Mouse (Mus musculus): Measurements from ENCODE around the gene Tmem63c. TPM values are rescaled to one million over a fixed set of nuclear protein-coding genes. Genes with fewer than 3 reads are reported as not detected.

The Tmem63c gene
- polyA plus RNA-seq, 1 experiment from 2014 or later, result 0.62 TPM

- no peaks in the 10 kb centered on the region for H3K27me3 ChIP-seq (replicated peaks; ENCODE audit: control insufficient read depth, insufficient read depth, low read length)
- no peak overlapping the region for H3K9ac ChIP-seq (ENCODE audit: low read length)
- WGBS, result 58% methylated on average over 3 of the region's 3 CpGs
- DNase-seq (ENCODE audit: low spot score) (no peak), ATAC-seq (replicated peaks; ENCODE audit: low FRiP score, low TSS enrichment, low read depth) (no peak)
- H3K4me1 ChIP-seq (replicated peaks; ENCODE audit: control insufficient read depth, insufficient read depth, low read length), result no peaks in the 10 kb centered on the region
- no peak overlapping the region for H3K27ac ChIP-seq (ENCODE audit: low read depth)
- no peak overlapping the region for H3K4me2 ChIP-seq (ENCODE audit: low read length)
- no peaks in the 10 kb centered on the region for H3K36me3 ChIP-seq (ENCODE audit: control insufficient read depth, insufficient read depth, low read length)
- H3K4me3 ChIP-seq (ENCODE audit: low read depth, low read length), result no peak overlapping the region
- no peaks in the 10 kb centered on the region for H3K9me3 ChIP-seq (ENCODE audit: control insufficient read depth, low read length)
Observed at GRCm38 (mm10) chr12:87047536-87047935, 26.4 kb downstream of the Tmem63c start.

DNA sequence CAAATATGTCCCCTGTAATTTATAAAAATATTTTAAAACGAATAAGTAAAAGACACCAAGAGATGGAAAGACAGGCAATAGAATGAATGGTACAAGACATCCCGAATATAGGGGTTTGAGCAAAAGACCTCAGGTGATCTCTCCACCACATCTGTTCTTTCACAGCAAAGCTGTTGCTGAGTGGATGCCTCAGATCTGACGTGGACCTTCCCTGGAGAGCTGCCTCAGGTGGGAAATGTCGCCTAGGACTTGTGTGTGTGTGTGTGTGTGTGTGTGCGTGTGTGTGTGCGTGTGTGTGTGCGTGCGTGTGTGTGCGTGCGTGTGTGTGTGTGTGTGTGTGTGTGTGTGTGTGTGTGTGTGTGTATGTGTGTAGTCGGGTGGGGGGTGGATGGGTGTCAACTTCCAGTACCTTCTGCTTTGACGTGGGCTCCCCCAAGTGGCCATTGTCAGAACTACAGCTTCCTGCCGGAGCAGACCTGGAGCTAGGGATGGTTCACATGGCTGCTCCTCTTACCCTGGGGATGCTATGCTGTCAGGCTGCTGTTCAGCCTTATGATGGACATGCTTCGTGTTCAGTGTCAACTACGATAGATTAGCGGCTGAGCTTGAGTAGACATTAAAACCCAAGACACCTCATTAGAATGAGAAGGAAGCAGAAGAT lies 31.7 kb downstream of the Tmem63c start:
- no peaks in the 10 kb centered on the region for H3K27me3 ChIP-seq (replicated peaks; ENCODE audit: control insufficient read depth, insufficient read depth, low read length)
- no peak overlapping the region for H3K4me3 ChIP-seq (ENCODE audit: low read depth, low read length)
- no peaks in the 10 kb centered on the region for H3K4me1 ChIP-seq (replicated peaks; ENCODE audit: control insufficient read depth, insufficient read depth, low read length)
- no peaks in the 10 kb centered on the region for H3K9me3 ChIP-seq (ENCODE audit: control insufficient read depth, low read length)
- no peak overlapping the region for H3K9ac ChIP-seq (ENCODE audit: low read length)
- no peak overlapping the region for H3K27ac ChIP-seq (ENCODE audit: low read depth)
- DNase-seq (ENCODE audit: low spot score) (peak; percentile 93), ATAC-seq (replicated peaks; ENCODE audit: low FRiP score, low TSS enrichment, low read depth) (0 out of 2 replicates have a peak, but pooled peaks have one; percentile 32)
- no peak overlapping the region for H3K4me2 ChIP-seq (ENCODE audit: low read length)
- WGBS, result 27% methylated on average over 16 of the region's 16 CpGs
- H3K36me3 ChIP-seq (ENCODE audit: control insufficient read depth, insufficient read depth, low read length), result no peaks in the 10 kb centered on the region

GRCm38 (mm10) chr12:87054873-87055272 lies 33.7 kb downstream of the Tmem63c start:
- no peaks in the 10 kb centered on the region for H3K4me1 ChIP-seq (replicated peaks; ENCODE audit: control insufficient read depth, insufficient read depth, low read length)
- 69% methylated on average over 7 of the region's 7 CpGs for WGBS
- ATAC-seq (replicated peaks; ENCODE audit: low FRiP score, low TSS enrichment, low read depth), result no peak
- no peak overlapping the region for H3K4me3 ChIP-seq (ENCODE audit: low read depth, low read length)
- H3K27ac ChIP-seq (ENCODE audit: low read depth), result no peak overlapping the region
- H3K9ac ChIP-seq (ENCODE audit: low read length), result no peak overlapping the region
- no peak overlapping the region for H3K4me2 ChIP-seq (ENCODE audit: low read length)
- no peaks in the 10 kb centered on the region for H3K27me3 ChIP-seq (replicated peaks; ENCODE audit: control insufficient read depth, insufficient read depth, low read length)
- no peak for DNase-seq (ENCODE audit: low spot score)
- H3K36me3 ChIP-seq (ENCODE audit: control insufficient read depth, insufficient read depth, low read length), result no peaks in the 10 kb centered on the region
- no peaks in the 10 kb centered on the region for H3K9me3 ChIP-seq (ENCODE audit: control insufficient read depth, low read length)

GRCm38 (mm10) chr12:87057066-87057465 lies 35.9 kb downstream of the Tmem63c start:
- H3K4me1 ChIP-seq (replicated peaks; ENCODE audit: control insufficient read depth, insufficient read depth, low read length), result no peaks in the 10 kb centered on the region
- H3K27me3 ChIP-seq (replicated peaks; ENCODE audit: control insufficient read depth, insufficient read depth, low read length), result no peaks in the 10 kb centered on the region
- WGBS, result 65% methylated on average over 17 of the region's 17 CpGs
- ATAC-seq (replicated peaks; ENCODE audit: low FRiP score, low TSS enrichment, low read depth), result no peak
- H3K27ac ChIP-seq (ENCODE audit: low read depth), result no peak overlapping the region
- no peak overlapping the region for H3K4me2 ChIP-seq (ENCODE audit: low read length)
- no peaks in the 10 kb centered on the region for H3K9me3 ChIP-seq (ENCODE audit: control insufficient read depth, low read length)
- no peak for DNase-seq (ENCODE audit: low spot score)
- no peaks in the 10 kb centered on the region for H3K36me3 ChIP-seq (ENCODE audit: control insufficient read depth, insufficient read depth, low read length)
- no peak overlapping the region for H3K9ac ChIP-seq (ENCODE audit: low read length)
- H3K4me3 ChIP-seq (ENCODE audit: low read depth, low read length), result no peak overlapping the region

- WGBS, result 85% methylated on average over 11 of the region's 11 CpGs
- no peaks in the 10 kb centered on the region for H3K36me3 ChIP-seq (ENCODE audit: control insufficient read depth, insufficient read depth, low read length)
- H3K4me3 ChIP-seq (ENCODE audit: low read depth, low read length), result no peak overlapping the region
- H3K4me2 ChIP-seq (ENCODE audit: low read length), result no peak overlapping the region
- no peaks in the 10 kb centered on the region for H3K9me3 ChIP-seq (ENCODE audit: control insufficient read depth, low read length)
- no peak overlapping the region for H3K9ac ChIP-seq (ENCODE audit: low read length)
- H3K4me1 ChIP-seq (replicated peaks; ENCODE audit: control insufficient read depth, insufficient read depth, low read length), result no peaks in the 10 kb centered on the region
- DNase-seq (ENCODE audit: low spot score) (no peak), ATAC-seq (replicated peaks; ENCODE audit: low FRiP score, low TSS enrichment, low read depth) (no peak)
- H3K27me3 ChIP-seq (replicated peaks; ENCODE audit: control insufficient read depth, insufficient read depth, low read length), result no peaks in the 10 kb centered on the region
- H3K27ac ChIP-seq (ENCODE audit: low read depth), result no peak overlapping the region
Observed at GRCm38 (mm10) chr12:87065446-87065845, 44.3 kb downstream of the Tmem63c start.

GRCm38 (mm10) chr12:87066429-87066828 lies 45.3 kb downstream of the Tmem63c start:
- H3K4me1 ChIP-seq (replicated peaks; ENCODE audit: control insufficient read depth, insufficient read depth, low read length), result no peaks in the 10 kb centered on the region
- no peak overlapping the region for H3K4me2 ChIP-seq (ENCODE audit: low read length)
- no peak overlapping the region for H3K4me3 ChIP-seq (ENCODE audit: low read depth, low read length)
- no peak overlapping the region for H3K9ac ChIP-seq (ENCODE audit: low read length)
- H3K9me3 ChIP-seq (ENCODE audit: control insufficient read depth, low read length), result no peaks in the 10 kb centered on the region
- ATAC-seq (replicated peaks; ENCODE audit: low FRiP score, low TSS enrichment, low read depth), result no peak
- H3K36me3 ChIP-seq (ENCODE audit: control insufficient read depth, insufficient read depth, low read length), result no peaks in the 10 kb centered on the region
- no peaks in the 10 kb centered on the region for H3K27me3 ChIP-seq (replicated peaks; ENCODE audit: control insufficient read depth, insufficient read depth, low read length)
- H3K27ac ChIP-seq (ENCODE audit: low read depth), result no peak overlapping the region
- DNase-seq (ENCODE audit: low spot score), result no peak
- WGBS, result 87% methylated on average over 5 of the region's 5 CpGs

- H3K4me2 ChIP-seq (ENCODE audit: low read length), result no peak overlapping the region
- no peaks in the 10 kb centered on the region for H3K27me3 ChIP-seq (replicated peaks; ENCODE audit: control insufficient read depth, insufficient read depth, low read length)
- H3K9me3 ChIP-seq (ENCODE audit: control insufficient read depth, low read length), result no peaks in the 10 kb centered on the region
- no peaks in the 10 kb centered on the region for H3K4me1 ChIP-seq (replicated peaks; ENCODE audit: control insufficient read depth, insufficient read depth, low read length)
- DNase-seq (ENCODE audit: low spot score) (no peak), ATAC-seq (replicated peaks; ENCODE audit: low FRiP score, low TSS enrichment, low read depth) (no peak)
- H3K27ac ChIP-seq (ENCODE audit: low read depth), result no peak overlapping the region
- 77% methylated on average over 5 of the region's 5 CpGs for WGBS
- H3K4me3 ChIP-seq (ENCODE audit: low read depth, low read length), result no peak overlapping the region
- H3K9ac ChIP-seq (ENCODE audit: low read length), result no peak overlapping the region
- H3K36me3 ChIP-seq (ENCODE audit: control insufficient read depth, insufficient read depth, low read length), result no peaks in the 10 kb centered on the region
Observed at GRCm38 (mm10) chr12:87070520-87070919, 49.4 kb downstream of the Tmem63c start.

GRCm38 (mm10) chr12:87076610-87077009 lies 55.5 kb downstream of the Tmem63c start:
- Histone ChIP-seq H3K4me3 (ENCODE audit: low read depth, low read length) (no peak overlapping the region), H3K27ac (ENCODE audit: low read depth) (no peak overlapping the region), H3K36me3 (ENCODE audit: control insufficient read depth, insufficient read depth, low read length) (no peaks in the 10 kb centered on the region), H3K9ac (ENCODE audit: low read length) (no peak overlapping the region), H3K4me2 (ENCODE audit: low read length) (no peak overlapping the region), H3K9me3 (ENCODE audit: control insufficient read depth, low read length) (no peaks in the 10 kb centered on the region), H3K4me1 (replicated peaks; ENCODE audit: control insufficient read depth, insufficient read depth, low read length) (no peaks in the 10 kb centered on the region), H3K27me3 (replicated peaks; ENCODE audit: control insufficient read depth, insufficient read depth, low read length) (no peaks in the 10 kb centered on the region)
- whole genome bisulfite sequencing, result 87% methylated on average over 2 of the region's 2 CpGs
- ATAC-seq (replicated peaks; ENCODE audit: low FRiP score, low TSS enrichment, low read depth), result no peak
- DNase-seq (ENCODE audit: low spot score), result no peak

GRCm38 (mm10) chr12:87082797-87083196 lies 61.7 kb downstream of the Tmem63c start:
- Histone ChIP-seq H3K4me1 (replicated peaks; ENCODE audit: control insufficient read depth, insufficient read depth, low read length) (no peaks in the 10 kb centered on the region), H3K9ac (ENCODE audit: low read length) (no peak overlapping the region), H3K27ac (ENCODE audit: low read depth) (no peak overlapping the region), H3K9me3 (ENCODE audit: control insufficient read depth, low read length) (no peaks in the 10 kb centered on the region), H3K4me2 (ENCODE audit: low read length) (no peak overlapping the region), H3K27me3 (replicated peaks; ENCODE audit: control insufficient read depth, insufficient read depth, low read length) (no peaks in the 10 kb centered on the region), H3K36me3 (ENCODE audit: control insufficient read depth, insufficient read depth, low read length) (no peaks in the 10 kb centered on the region), H3K4me3 (ENCODE audit: low read depth, low read length) (no peak overlapping the region)
- DNase-seq (ENCODE audit: low spot score) (no peak), ATAC-seq (replicated peaks; ENCODE audit: low FRiP score, low TSS enrichment, low read depth) (no peak)
- 72% methylated on average over 8 of the region's 8 CpGs for WGBS

Data from intestine, embryonic 14.5 days (tissue).